Mouse (Mus musculus) lung, embryonic 14.5 days (tissue): ENCODE measurements around the gene Cisd2. TPM values are rescaled to one million over a fixed set of nuclear protein-coding genes. Genes with fewer than 3 reads are reported as not detected.

ENCODE experiments used
- ATAC-seq: fragments of 200-750 bp; cut with Nextera tagmentation; 2 replicates; pipeline ENCODE4 v1.8.0; 2017; ENCODE audit warnings: mild to moderate bottlenecking, moderate TSS enrichment, moderate library complexity; ENCODE audit not compliant: insufficient read depth
- DNase-seq: peaks from one replicate; pipeline ENCODE4 v3.0.0-alpha.2; 2015
- H3K27ac ChIP-seq: fragments of 300-500 bp; sonication (generic); 2 replicates; pipeline ENCODE4 v1.5.1; 2014; ENCODE audit warnings: low read depth, mild to moderate bottlenecking, moderate library complexity
- H3K27me3 ChIP-seq: fragments of 300-500 bp; sonication (generic); 2 replicates; pipeline ENCODE4 v1.6.1; 2014; ENCODE audit warnings: low read length, control low read depth; ENCODE audit not compliant: insufficient read depth
- H3K36me3 ChIP-seq: fragments of 300-500 bp; sonication (generic); 2 replicates; pipeline ENCODE4 v1.6.1; 2014; ENCODE audit warnings: control low read depth; ENCODE audit not compliant: insufficient read depth
- H3K4me1 ChIP-seq: fragments of 300-500 bp; sonication (generic); 2 replicates; pipeline ENCODE4 v1.6.1; 2014; ENCODE audit warnings: antibody characterized with exemption, control low read depth; ENCODE audit not compliant: insufficient read depth
- H3K4me2 ChIP-seq: fragments of 300-500 bp; sonication (generic); 2 replicates; pipeline ENCODE4 v1.6.1; 2014; ENCODE audit warnings: mild to moderate bottlenecking
- H3K4me3 ChIP-seq: fragments of 300-500 bp; sonication (generic); 2 replicates; pipeline ENCODE4 v1.5.1; 2014; ENCODE audit warnings: low read depth, low read length
- H3K9ac ChIP-seq: fragments of 300-500 bp; sonication (generic); 2 replicates; pipeline ENCODE4 v1.6.1; 2014
- H3K9me3 ChIP-seq: fragments of 300-500 bp; sonication (generic); 2 replicates; pipeline ENCODE4 v1.6.1; 2016; ENCODE audit warnings: low read depth, low read length, control low read depth
- CTCF ChIP-seq: IDR thresholded peaks from 2 replicates; pipeline ENCODE4 v1.5.1; 2016; ENCODE audit warnings: antibody characterized with exemption, low read depth
- WGBS: fragments of 180-500 bp; shearing (Covaris S2); extraction: QIAGEN DNeasy Blood & Tissue Kit; methylation state at CpG from one replicate; pipeline ENCODE4 v1.1.7; 2014; 5-methylcytosine and 5-hydroxymethylcytosine counted together
- polyA plus RNA-seq: library from polyadenylated mRNA; unstranded; fragments of >200 nt; fragmentation: Nextera tagmentation; extraction: Ambion mirVana; gene quantifications from 2 replicates; pipeline ENCODE4 v1.2.1, GENCODE M21; 2014

Cisd2 gene
- polyA plus RNA-seq, 1 experiment from 2014 or later = 66.6 TPM

GRCm38 (mm10) chr3:135357394-135357793, 66.3 kb downstream of the Cisd2 start:
- ATAC-seq (no peak), DNase-seq (no peak)
- no peak overlapping the region for H3K27ac ChIP-seq
- H3K4me3 ChIP-seq = no peak overlapping the region
- H3K9me3 ChIP-seq = no peaks in the 10 kb centered on the region
- H3K9ac ChIP-seq = no peak overlapping the region
- no peaks in the 10 kb centered on the region for H3K27me3 ChIP-seq
- no peaks in the 10 kb centered on the region for H3K4me1 ChIP-seq
- no peaks in the 10 kb centered on the region for H3K36me3 ChIP-seq
- WGBS = 77% methylated on average over 4 of the region's 4 CpGs
- no peak overlapping the region for H3K4me2 ChIP-seq
- no peak for TF ChIP-seq CTCF

Other genes starting within 250 kb of the Cisd2 start
- 39.8 and 43.8 TPM in 2 replicates for gene Cenpe, start 211.4 kb downstream of the Cisd2 start, polyA plus RNA-seq
- 7.5 and 8.7 TPM in 2 replicates for gene Bdh2, start 142.7 kb downstream of the Cisd2 start, polyA plus RNA-seq
- gene Slc9b2, start 116.2 kb downstream of the Cisd2 start, polyA plus RNA-seq = 1.1 and 2.2 TPM in 2 replicates
- gene Slc9b1, start 75.9 kb downstream of the Cisd2 start, polyA plus RNA-seq = 0.16 and 0.34 TPM in 2 replicates
- 586 and 604 TPM in 2 replicates for gene Ube2d3, start 14.2 kb upstream of the Cisd2 start, polyA plus RNA-seq
- gene Manba, start 61.7 kb upstream of the Cisd2 start, polyA plus RNA-seq = 10.2 and 10.7 TPM in 2 replicates